ENCODE assay signal across 20 mouse cellular contexts in genomic region chr5:147156376-147156775, GRCm38 (mm10). TPM values are rescaled to one million over a fixed set of nuclear protein-coding genes. Genes with fewer than 3 reads are reported as not detected.
DNase-seq lines count a peak whose midpoint lies in the region; ATAC-seq and TF ChIP-seq lines count a peak whose summit lies in the region.
"Had no signal": no experiment of that assay in that cellular context is flagged by ENCODE, and none has a peak within 500 bp of the region (broad histone marks: within the 10 kb centered on the region; RNA-seq: fewer than 3 reads in every experiment).

No protein-coding gene starts in this region.

- in situ Hi-C loops in ES-E14 (cut with MboI; ENCODE audit: low sequenced_read_pairs in 2 of 2, unreplicated experiment in 2 of 2), result no loop called here

- WGBS in hindbrain, embryonic 10.5 days, result 39% methylated on average over 3 of the region's 3 CpGs
- 23% methylated on average over 3 of the region's 3 CpGs for WGBS in hindbrain, embryonic 12.5 days
- 16% methylated on average over 3 of the region's 3 CpGs for WGBS in neural tube, embryonic 13.5 days

- H3K27ac ChIP-seq in hindbrain, embryonic 10.5 days, result peak overlapping the region; percentile 70
- H3K27ac ChIP-seq in hindbrain, embryonic 12.5 days, result no peak overlapping the region
- H3K27ac ChIP-seq in ES-E14 (ENCODE audit: insufficient read depth, low read depth, low read length, poor library complexity, severe bottlenecking), result peak overlapping the region; percentile 99; the same call in 1 of the 2 replicates
- H3K27ac ChIP-seq in neural tube, embryonic 13.5 days (replicated peaks), result 0 out of 2 replicates have a peak overlapping the region, but pooled peaks have one; percentile 46
- H3K27ac ChIP-seq: forebrain, embryonic 15.5 days; heart, adult 2 months; heart, embryonic 15.5 days had no signal

- H3K9ac ChIP-seq in hindbrain, embryonic 12.5 days, result no peak overlapping the region
- peak overlapping the region; percentile 66; the same call in 1 of the 2 replicates for H3K9ac ChIP-seq in ES-E14 (ENCODE audit: insufficient read depth, low read depth, low read length, poor library complexity, severe bottlenecking)
- no peak overlapping the region for H3K9ac ChIP-seq in neural tube, embryonic 13.5 days
- H3K9ac ChIP-seq: forebrain, embryonic 15.5 days; heart, embryonic 15.5 days had no signal

- peaks cover 40% of the 10 kb centered on the region for H3K4me1 ChIP-seq in hindbrain, embryonic 10.5 days (replicated peaks)
- peaks cover 24% of the 10 kb centered on the region for H3K4me1 ChIP-seq in hindbrain, embryonic 12.5 days
- H3K4me1 ChIP-seq in E14TG2a.4 (replicated peaks; ENCODE audit: low read depth, low read length), result peaks cover 86% of the 10 kb centered on the region
- H3K4me1 ChIP-seq in ES-E14 (ENCODE audit: control insufficient read depth in 2 of 2, insufficient read depth in 2 of 2, low read length in 2 of 2, poor library complexity in 1 of 2), result peaks cover 7 to 27% of the 10 kb centered on the region in 2 experiments
- peaks cover 26% of the 10 kb centered on the region for H3K4me1 ChIP-seq in neural tube, embryonic 13.5 days (replicated peaks)
- H3K4me1 ChIP-seq: heart, embryonic 15.5 days had no signal

- no peak overlapping the region for H3K4me2 ChIP-seq in hindbrain, embryonic 12.5 days (replicated peaks)
- H3K4me2 ChIP-seq in neural tube, embryonic 13.5 days, result no peak overlapping the region
- H3K4me2 ChIP-seq: forebrain, embryonic 15.5 days; heart, embryonic 11.5 days; heart, embryonic 15.5 days had no signal

- ATAC-seq in hindbrain, embryonic 12.5 days (ENCODE audit: low FRiP score), result no peak
- no peak for ATAC-seq in neural tube, embryonic 13.5 days (ENCODE audit: low read depth)
- ATAC-seq: inflammation-experienced regulatory T-cells, adult 6 months had no signal

- no peaks in the 10 kb centered on the region for H3K9me3 ChIP-seq in hindbrain, embryonic 10.5 days
- H3K9me3 ChIP-seq in hindbrain, embryonic 12.5 days (replicated peaks), result 0 out of 2 replicates have a peak, but pooled peaks cover 2% of the 10 kb centered on the region
- H3K9me3 ChIP-seq in E14TG2a.4 (ENCODE audit: low read length), result peaks cover 6% of the 10 kb centered on the region
- H3K9me3 ChIP-seq in ES-E14 (ENCODE audit: control insufficient read depth, insufficient read depth, low read depth, low read length), result no peaks in the 10 kb centered on the region
- no peaks in the 10 kb centered on the region for H3K9me3 ChIP-seq in neural tube, embryonic 13.5 days
- H3K9me3 ChIP-seq: forebrain, embryonic 15.5 days; heart, embryonic 15.5 days had no signal

- no peak for DNase-seq in hindbrain, embryonic 10.5 days (ENCODE audit: low spot score)
- DNase-seq in ES-E14 (ENCODE audit: low read depth, low spot score), result no peak
- no peak for DNase-seq in left cerebral cortex, postnatal 4 days
- no peak for DNase-seq in retina, embryonic 14.5 days (ENCODE audit: low spot score)
- DNase-seq: adrenal gland, adult 8-10 months; adrenal gland, postnatal 36 days; cerebellum, adult 2 months; heart, adult 2 months had no signal

- 0 out of 2 replicates have a peak overlapping the region, but pooled peaks have one; percentile 35 for H3K4me3 ChIP-seq in hindbrain, embryonic 10.5 days
- H3K4me3 ChIP-seq in hindbrain, embryonic 12.5 days, result no peak overlapping the region
- peak overlapping the region; percentile 62 for H3K4me3 ChIP-seq in E14TG2a.4 (replicated peaks; ENCODE audit: low read length)
- H3K4me3 ChIP-seq in ES-E14 (ENCODE audit: insufficient read depth in 1 of 2, low read depth in 1 of 2, low read length in 2 of 2, poor library complexity in 1 of 2, severe bottlenecking in 1 of 2), result no peak overlapping the region; a peak in 1 of 4 replicates
- no peak overlapping the region for H3K4me3 ChIP-seq in neural tube, embryonic 13.5 days
- H3K4me3 ChIP-seq: forebrain, embryonic 15.5 days; heart, adult 2 months; heart, embryonic 15.5 days had no signal

- no peaks in the 10 kb centered on the region for H3K36me3 ChIP-seq in hindbrain, embryonic 10.5 days
- no peaks in the 10 kb centered on the region for H3K36me3 ChIP-seq in hindbrain, embryonic 12.5 days
- no peaks in the 10 kb centered on the region for H3K36me3 ChIP-seq in E14TG2a.4 (ENCODE audit: insufficient read depth, low read length)
- H3K36me3 ChIP-seq in ES-E14 (ENCODE audit: control insufficient read depth, insufficient read depth, low read length, poor library complexity, severe bottlenecking), result no peaks in the 10 kb centered on the region
- H3K36me3 ChIP-seq in neural tube, embryonic 13.5 days, result no peaks in the 10 kb centered on the region
- H3K36me3 ChIP-seq: forebrain, embryonic 15.5 days; heart, embryonic 15.5 days had no signal

- H3K27me3 ChIP-seq in hindbrain, embryonic 10.5 days (ENCODE audit: insufficient read depth, poor library complexity, severe bottlenecking), result peaks cover 92% of the 10 kb centered on the region
- peaks cover 66% of the 10 kb centered on the region for H3K27me3 ChIP-seq in hindbrain, embryonic 12.5 days
- H3K27me3 ChIP-seq in E14TG2a.4 (ENCODE audit: insufficient read depth, low read length), result no peaks in the 10 kb centered on the region
- H3K27me3 ChIP-seq in neural tube, embryonic 13.5 days, result peaks cover 54% of the 10 kb centered on the region

- no peak for TF ChIP-seq CTCF in E14TG2a.4 (conservative IDR thresholded peaks at IDR 0.05; ENCODE audit: low read length)

- intact Hi-C loops in left cerebral cortex, postnatal 4 days (cut with DNase I), result no loop called here

TF ChIP-seq in ES-E14, 5 proteins besides CTCF, POLR2A, EP300 and RAD21:
- TF ChIP-seq HCFC1 (IDR thresholded peaks at IDR 0.05; ENCODE audit: borderline replicate concordance, insufficient read depth, low read length) (no peak), ZNF384 (IDR thresholded peaks at IDR 0.05; ENCODE audit: low read depth, low read length) (no peak), ZC3H11A (IDR thresholded peaks at IDR 0.05; ENCODE audit: borderline replicate concordance, low read depth, low read length) (no peak), MAFK (IDR thresholded peaks at IDR 0.05; ENCODE audit: insufficient read depth, low read depth, low read length) (no peak), CHD2 (IDR thresholded peaks at IDR 0.05; ENCODE audit: low read depth, low read length) (no peak)

RNA-seq across cellular contexts. Expression of gene Gsx1, which starts 32.1 kb away (rescaled TPM):
- 8.9 and 16.9 TPM in 2 replicates for polyA plus RNA-seq in hindbrain, embryonic 10.5 days (2016; fragmentation: Nextera tagmentation; extraction: Ambion mirVana)
- polyA plus RNA-seq in hindbrain, embryonic 12.5 days (2016; fragmentation: Nextera tagmentation; extraction: Ambion mirVana), result 8.6 and 9.3 TPM in 2 replicates
- 0.26 TPM in 1 of 2 replicates, not detected in the other for total RNA-seq in ES-E14 (2012; rRNA removed)
- polyA plus RNA-seq in neural tube, embryonic 13.5 days (2015; fragmentation: Nextera tagmentation; extraction: Ambion mirVana), result 5.3 and 7.1 TPM in 2 replicates
- 1 to 10 TPM; 1.3 to 1.8 TPM for total RNA-seq in left cerebral cortex, postnatal 4 days (2021)
- total RNA-seq: adrenal gland, adult 8-10 months; adrenal gland, postnatal 36 days; gastrocnemius, adult 8-10 months; heart, adult 2 months; heart, postnatal 25 days; MEL had no signal
- polyA plus RNA-seq: C2C12; gonadal fat pad, adult 2 months; heart, adult 2 months; heart, embryonic 11.5 days; heart, embryonic 15.5 days; inflammation-experienced regulatory T-cells, adult 6 months had no signal

Comparison
In these comparisons a context has a peak if more than half of its experiments do, and no peak if none do; other contexts are left out.
1. H3K4me3 ChIP-seq: peak in hindbrain, embryonic 10.5 days (single experiment) and E14TG2a.4 (single experiment); none in hindbrain, embryonic 12.5 days (single experiment), ES-E14 (0 of 2) and neural tube, embryonic 13.5 days (single experiment).